Mouse (Mus musculus) ES-E14 (cell line): Measurements from ENCODE around the gene Kcnh6. TPM values are rescaled to one million over a fixed set of nuclear protein-coding genes. Genes with fewer than 3 reads are reported as not detected.

ENCODE experiments used
- DNase-seq: peaks from one replicate; pipeline ENCODE4 v3.0.0-alpha.2; 2013; ENCODE audit warnings: low read depth, low spot score
- H3K27ac ChIP-seq: 2 replicates; pipeline ENCODE4 v1.5.1; 2012; ENCODE audit warnings: low read depth, mild to moderate bottlenecking, low read length, moderate library complexity, mixed read lengths; ENCODE audit not compliant: poor library complexity, insufficient read depth, severe bottlenecking
- H3K36me3 ChIP-seq: 2 replicates; pipeline ENCODE4 v1.6.1; 2012; ENCODE audit warnings: mild to moderate bottlenecking, low read length, moderate library complexity, mixed read lengths; ENCODE audit not compliant: control insufficient read depth, poor library complexity, insufficient read depth, severe bottlenecking
- H3K4me1 ChIP-seq, 2 experiments: fragments of 150-350 bp in 1 of 2; sonication (generic) in 1 of 2; 2 replicates each; pipeline ENCODE4 v1.6.1; 2012; ENCODE audit warnings: low read length in 2 of 2, mild to moderate bottlenecking in 1 of 2, mixed read lengths in 1 of 2; ENCODE audit not compliant: control insufficient read depth in 2 of 2, insufficient read depth in 2 of 2, poor library complexity in 1 of 2
- H3K4me3 ChIP-seq, 2 experiments: fragments of 150-350 bp in 1 of 2; sonication (generic) in 1 of 2; 2 replicates each; pipeline ENCODE4 v1.5.1; 2012; ENCODE audit warnings: low read length in 2 of 2, low read depth in 1 of 2, mild to moderate bottlenecking in 1 of 2, mixed read lengths in 1 of 2; ENCODE audit not compliant: insufficient read depth in 1 of 2, poor library complexity in 1 of 2, severe bottlenecking in 1 of 2
- H3K9ac ChIP-seq: 2 replicates; pipeline ENCODE4 v1.6.1; 2012; ENCODE audit warnings: low read depth, mild to moderate bottlenecking, low read length, mixed read lengths; ENCODE audit not compliant: poor library complexity, insufficient read depth, severe bottlenecking
- H3K9me3 ChIP-seq: fragments of 150-350 bp; sonication (generic); 2 replicates; pipeline ENCODE4 v1.6.1; 2012; ENCODE audit warnings: low read depth, mild to moderate bottlenecking, low read length; ENCODE audit not compliant: control insufficient read depth, insufficient read depth
- CHD2 ChIP-seq: IDR thresholded peaks from 2 replicates; pipeline ENCODE4 v1.6.1; 2014; ENCODE audit warnings: mild to moderate bottlenecking, low read depth, low read length, inconsistent platforms
- HCFC1 ChIP-seq: IDR thresholded peaks from 2 replicates; pipeline ENCODE4 v1.6.1; 2012; ENCODE audit warnings: low read length, inconsistent platforms, borderline replicate concordance; ENCODE audit not compliant: insufficient read depth
- MAFK ChIP-seq: IDR thresholded peaks from 2 replicates; pipeline ENCODE4 v1.6.1; 2014; ENCODE audit warnings: mild to moderate bottlenecking, low read depth, low read length, inconsistent platforms; ENCODE audit not compliant: insufficient read depth
- ZC3H11A ChIP-seq: IDR thresholded peaks from 2 replicates; pipeline ENCODE4 v1.6.1; 2012; ENCODE audit warnings: low read depth, mild to moderate bottlenecking, inconsistent platforms, low read length, borderline replicate concordance
- ZNF384 ChIP-seq: IDR thresholded peaks from 2 replicates; pipeline ENCODE4 v1.6.1; 2012; ENCODE audit warnings: low read depth, low read length, inconsistent platforms
- in situ Hi-C, 2 experiments: fragments of 600-800 bp; cut with MboI; formaldehyde crosslinking; loops; one replicate each; pipeline ENCODE4 v1.15.1; 2025; ENCODE audit warnings: low sequenced_read_pairs in 2 of 2, inconsistent platforms in 1 of 2; ENCODE audit not compliant: unreplicated experiment in 2 of 2
- total RNA-seq: library from RNA; depleted of rRNA; stranded (reverse); fragments of 300-350 nt; gene quantifications from 2 replicates; pipeline ENCODE4 v1.2.3, GENCODE M21; 2012

Gene Kcnh6
- total RNA-seq, 1 experiment: 1.5 TPM

- no peaks in the 10 kb centered on the region for H3K36me3 ChIP-seq
- TF ChIP-seq ZNF384 (no peak), HCFC1 (no peak), ZC3H11A (no peak), CHD2 (no peak), MAFK (no peak)
- H3K9me3 ChIP-seq: no peaks in the 10 kb centered on the region
- no peak for DNase-seq
- no peaks in the 10 kb centered on the region for H3K4me1 ChIP-seq
- H3K27ac ChIP-seq: no peak overlapping the region
- H3K4me3 ChIP-seq: no peak overlapping the region
- in situ Hi-C loops: no loop called here
- H3K9ac ChIP-seq: no peak overlapping the region
Measured at GRCm38 (mm10) chr11:106000062-106000461, 7.9 kb upstream of the Kcnh6 start.

DNA sequence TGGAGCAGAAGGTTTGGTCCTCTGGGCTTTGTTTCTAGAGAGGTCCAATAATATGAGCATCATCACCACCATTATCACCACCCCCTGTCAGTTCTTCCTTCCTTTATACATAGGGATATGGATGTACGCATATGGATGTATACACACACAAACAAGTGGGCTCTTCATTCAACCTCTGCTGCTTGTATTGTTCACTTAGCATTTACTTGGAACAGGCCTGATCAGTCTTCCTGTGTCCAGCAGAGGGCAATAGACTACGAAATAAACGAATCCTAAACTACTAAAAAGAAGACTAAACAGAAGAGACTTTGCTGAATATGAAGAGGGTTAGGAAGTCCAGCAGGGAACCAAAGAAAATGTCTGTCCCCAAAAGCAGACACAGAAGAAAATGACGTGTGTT is 6.2 kb upstream of the Kcnh6 start:
- Histone ChIP-seq H3K4me1 (no peaks in the 10 kb centered on the region), H3K36me3 (no peaks in the 10 kb centered on the region), H3K9me3 (no peaks in the 10 kb centered on the region), H3K27ac (no peak overlapping the region), H3K9ac (no peak overlapping the region), H3K4me3 (no peak overlapping the region)
- in situ Hi-C loops: no loop called here
- TF ChIP-seq CHD2: no peak
- no peak; the same call in 1 of the 2 replicates for TF ChIP-seq ZC3H11A
- no peak for TF ChIP-seq MAFK
- no peak for TF ChIP-seq ZNF384
- TF ChIP-seq HCFC1: no peak
- DNase-seq: no peak

GRCm38 (mm10) chr11:106004576-106004975 is 3.3 kb upstream of the Kcnh6 start:
- TF ChIP-seq ZNF384 (no peak), CHD2 (no peak), MAFK (no peak), ZC3H11A (no peak), HCFC1 (no peak)
- DNase-seq: no peak
- H3K4me3 ChIP-seq: no peak overlapping the region
- H3K4me1 ChIP-seq: no peaks in the 10 kb centered on the region
- in situ Hi-C loops: no loop called here
- H3K9me3 ChIP-seq: no peaks in the 10 kb centered on the region
- no peak overlapping the region for H3K9ac ChIP-seq
- no peaks in the 10 kb centered on the region for H3K36me3 ChIP-seq
- no peak overlapping the region for H3K27ac ChIP-seq

- Histone ChIP-seq H3K9me3 (no peaks in the 10 kb centered on the region), H3K4me3 (no peak overlapping the region), H3K4me1 (no peaks in the 10 kb centered on the region), H3K27ac (no peak overlapping the region), H3K36me3 (no peaks in the 10 kb centered on the region), H3K9ac (no peak overlapping the region)
- no peak for TF ChIP-seq HCFC1
- TF ChIP-seq ZC3H11A: no peak
- no peak for TF ChIP-seq CHD2
- TF ChIP-seq MAFK: no peak
- TF ChIP-seq ZNF384: no peak
- in situ Hi-C loops: no loop called here
- DNase-seq: no peak
Measured at GRCm38 (mm10) chr11:106005970-106006369, 2.0 kb upstream of the Kcnh6 start.

- in situ Hi-C loops: no loop called here
Measured at GRCm38 (mm10) chr11:106012711-106013110, 4.8 kb downstream of the Kcnh6 start.

More at GRCm38 (mm10) chr11:106012711-106013110, 4.8 kb downstream of the Kcnh6 start:
- Histone ChIP-seq H3K4me3 (no peak overlapping the region), H3K4me1 (no peaks in the 10 kb centered on the region), H3K9me3 (no peaks in the 10 kb centered on the region), H3K36me3 (no peaks in the 10 kb centered on the region), H3K9ac (no peak overlapping the region), H3K27ac (no peak overlapping the region)
- no peak for TF ChIP-seq CHD2
- TF ChIP-seq MAFK: no peak
- no peak for TF ChIP-seq ZC3H11A
- TF ChIP-seq ZNF384: no peak
- no peak for DNase-seq
